In the genomic region with DNA sequence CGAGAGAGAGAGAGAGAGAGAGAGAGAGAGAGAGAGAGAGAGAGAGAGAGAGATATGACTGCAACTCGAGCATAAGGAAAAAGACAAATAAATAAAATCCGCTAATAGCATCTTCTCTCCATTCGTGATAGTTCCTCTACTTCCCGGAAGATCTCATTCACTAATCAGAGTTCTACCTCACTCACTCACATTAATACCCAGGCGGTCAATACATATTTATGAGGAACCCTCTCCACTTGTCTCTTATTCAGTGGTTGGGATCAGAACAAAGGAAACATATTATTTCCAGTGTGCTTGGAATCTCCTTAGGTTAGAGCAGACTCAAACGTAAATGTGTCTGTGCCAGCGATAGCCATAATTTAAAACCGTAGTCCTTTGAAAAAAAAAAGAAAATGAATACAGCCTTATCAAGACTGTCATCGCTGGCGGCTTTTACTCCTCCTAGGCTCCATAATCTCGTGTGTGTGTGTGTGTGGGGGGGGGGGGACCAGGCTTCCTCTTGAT, we compare ENCODE assay signal across 9 mouse cellular contexts. TPM values are rescaled to one million over a fixed set of nuclear protein-coding genes. Genes with fewer than 3 reads are reported as not detected.
DNase-seq lines count a peak whose midpoint lies in the region; ATAC-seq and TF ChIP-seq lines count a peak whose summit lies in the region.
"Had no signal": no experiment of that assay in that cellular context is flagged by ENCODE, and none has a peak within 500 bp of the region (broad histone marks: within the 10 kb centered on the region; RNA-seq: fewer than 3 reads in every experiment).

No protein-coding gene starts in this region.

- DNase-seq in heart, postnatal 25 days (ENCODE audit: low spot score) = no peak
- DNase-seq in liver, embryonic 14.5 days (ENCODE audit: low read depth in 3 of 3, low spot score in 3 of 3) = no peak
- no peak for DNase-seq in thymus, postnatal 4 days
- DNase-seq in ovary, postnatal 36 days (ENCODE audit: low spot score) = no peak
- no peak for DNase-seq in urinary bladder, postnatal 4 days (ENCODE audit: low spot score in 2 of 2)
- DNase-seq: cerebellum, adult 11-12 months had no signal

- no peaks in the 10 kb centered on the region for H3K36me3 ChIP-seq in heart, embryonic 14.5 days (ENCODE audit: control insufficient read depth, insufficient read depth, low read length)
- H3K36me3 ChIP-seq in ES-Bruce4 (ENCODE audit: control insufficient read depth, insufficient read depth, low read length, poor library complexity, severe bottlenecking) = no peaks in the 10 kb centered on the region
- H3K36me3 ChIP-seq in forebrain, embryonic 15.5 days = no peaks in the 10 kb centered on the region
- no peaks in the 10 kb centered on the region for H3K36me3 ChIP-seq in liver, embryonic 14.5 days (replicated peaks; ENCODE audit: control insufficient read depth, insufficient read depth, low read depth)

- TF ChIP-seq POLR2A in ES-Bruce4 (IDR thresholded peaks at IDR 0.05; ENCODE audit: insufficient read depth, low read length) = no peak

- H3K27me3 ChIP-seq in heart, embryonic 14.5 days (ENCODE audit: control insufficient read depth, insufficient read depth, low read length) = no peaks in the 10 kb centered on the region
- no peaks in the 10 kb centered on the region for H3K27me3 ChIP-seq in ES-Bruce4 (ENCODE audit: control insufficient read depth, insufficient read depth, low read length, poor library complexity, severe bottlenecking)
- H3K27me3 ChIP-seq in forebrain, embryonic 15.5 days = no peaks in the 10 kb centered on the region
- H3K27me3 ChIP-seq in liver, embryonic 14.5 days (ENCODE audit: control insufficient read depth, insufficient read depth, low read length) = no peaks in the 10 kb centered on the region

- intact Hi-C loops in heart, postnatal 25 days (cut with DNase I) = loop anchor here (5.0 kb wide), 3 partner anchors 51 to 164 kb away; no protein-coding TSS in a partner anchor

- no peaks in the 10 kb centered on the region for H3K9me3 ChIP-seq in heart, embryonic 14.5 days (ENCODE audit: control insufficient read depth, low read length)
- H3K9me3 ChIP-seq in ES-Bruce4 (replicated peaks; ENCODE audit: control insufficient read depth, insufficient read depth, low read length, poor library complexity, severe bottlenecking) = no peaks in the 10 kb centered on the region
- no peaks in the 10 kb centered on the region for H3K9me3 ChIP-seq in forebrain, embryonic 15.5 days
- H3K9me3 ChIP-seq in liver, embryonic 14.5 days (ENCODE audit: control insufficient read depth, low read length) = no peaks in the 10 kb centered on the region

- ATAC-seq in heart, embryonic 14.5 days (ENCODE audit: insufficient number of reproducible peaks, insufficient read depth, low FRiP score, low read depth) = no peak
- ATAC-seq in forebrain, embryonic 15.5 days (replicated peaks) = no peak
- no peak for ATAC-seq in liver, embryonic 14.5 days (ENCODE audit: insufficient read depth)

- TF ChIP-seq EP300 in ES-Bruce4 (IDR thresholded peaks at IDR 0.05; ENCODE audit: insufficient read depth, low read depth, low read length) = no peak
- TF ChIP-seq EP300 in liver, embryonic 14.5 days (IDR thresholded peaks at IDR 0.05; ENCODE audit: low read depth) = no peak

- TF ChIP-seq CTCF in ES-Bruce4 (IDR thresholded peaks at IDR 0.05; ENCODE audit: low read depth, low read length) = no peak
- TF ChIP-seq CTCF in liver, embryonic 14.5 days (IDR thresholded peaks at IDR 0.05; ENCODE audit: low read depth) = no peak

- H3K9ac ChIP-seq in heart, embryonic 14.5 days (ENCODE audit: low read length) = 0 out of 2 replicates have a peak overlapping the region, but pooled peaks have one; percentile 77
- H3K9ac ChIP-seq in ES-Bruce4 (ENCODE audit: low read depth, poor library complexity, severe bottlenecking) = peak overlapping the region; percentile 9; the same call in 1 of the 2 replicates
- no peak overlapping the region for H3K9ac ChIP-seq in forebrain, embryonic 15.5 days (replicated peaks)
- peak overlapping the region; percentile 63 for H3K9ac ChIP-seq in liver, embryonic 14.5 days (replicated peaks)

- H3K4me1 ChIP-seq in heart, embryonic 14.5 days (ENCODE audit: control insufficient read depth in 2 of 2, insufficient read depth in 2 of 2, low read length in 2 of 2) = peaks cover 5 to 16% of the 10 kb centered on the region in 2 experiments; a peak in 3 of 4 replicates
- H3K4me1 ChIP-seq in ES-Bruce4 (ENCODE audit: control insufficient read depth, insufficient read depth, low read length) = no peaks in the 10 kb centered on the region
- peaks cover 42% of the 10 kb centered on the region for H3K4me1 ChIP-seq in forebrain, embryonic 15.5 days
- H3K4me1 ChIP-seq in liver, embryonic 14.5 days (replicated peaks; ENCODE audit: control insufficient read depth in 2 of 2, insufficient read depth in 2 of 2, low read length in 1 of 2) = peaks cover 22 to 27% of the 10 kb centered on the region in 2 experiments

- peak overlapping the region; percentile 92 for H3K4me2 ChIP-seq in heart, embryonic 14.5 days (ENCODE audit: low read length)
- peak overlapping the region; percentile 78 for H3K4me2 ChIP-seq in forebrain, embryonic 15.5 days (replicated peaks)
- peak overlapping the region; percentile 76 for H3K4me2 ChIP-seq in liver, embryonic 14.5 days (ENCODE audit: low read depth)

- 52% methylated on average over 12 of the region's 12 CpGs for WGBS in heart, embryonic 14.5 days
- WGBS in forebrain, embryonic 15.5 days = 48% methylated on average over 12 of the region's 12 CpGs
- WGBS in liver, embryonic 14.5 days (ENCODE audit: insufficient replicate concordance) = 33% methylated on average over 12 of the region's 12 CpGs

- no peak overlapping the region for H3K4me3 ChIP-seq in heart, embryonic 14.5 days (ENCODE audit: control insufficient read depth in 1 of 2, insufficient read depth in 1 of 2, low read depth in 1 of 2, low read length in 2 of 2)
- no peak overlapping the region for H3K4me3 ChIP-seq in ES-Bruce4 (ENCODE audit: low read depth, low read length)
- peak overlapping the region; percentile 99 for H3K4me3 ChIP-seq in forebrain, embryonic 15.5 days
- no peak overlapping the region; a peak in 1 of 4 replicates for H3K4me3 ChIP-seq in liver, embryonic 14.5 days (ENCODE audit: insufficient read depth in 1 of 2, low read depth in 2 of 2, low read length in 2 of 2)

- H3K27ac ChIP-seq in heart, embryonic 14.5 days (replicated peaks in 1 of 2; ENCODE audit: control insufficient read depth in 1 of 2, insufficient read depth in 1 of 2, low read depth in 2 of 2, low read length in 2 of 2) = no peak overlapping the region
- H3K27ac ChIP-seq in ES-Bruce4 (ENCODE audit: insufficient read depth, low read length) = no peak overlapping the region
- peak overlapping the region; percentile 92 for H3K27ac ChIP-seq in forebrain, embryonic 15.5 days (replicated peaks)
- H3K27ac ChIP-seq in liver, embryonic 14.5 days = no peak overlapping the region

RNA-seq across cellular contexts. Expression of a gene that starts 1.3 kb away (rescaled TPM):
- 6.2 and 8.9 TPM in 2 replicates for polyA plus RNA-seq in heart, embryonic 14.5 days (2014; fragmentation: Nextera tagmentation; extraction: Ambion mirVana)
- 10 to 100 TPM; 20.1 to 21.2 TPM for total RNA-seq in heart, postnatal 25 days (2021)
- polyA plus RNA-seq in ES-Bruce4 (2011; ENCODE audit: insufficient read depth, insufficient read length, low read depth, missing spikeins) = 15.5 and 20.6 TPM in 2 replicates
- 30.1 and 35.8 TPM in 2 replicates for polyA plus RNA-seq in forebrain, embryonic 15.5 days (2015; fragmentation: Nextera tagmentation; extraction: Ambion mirVana)
- 17.5 and 21.0 TPM in 2 replicates for polyA plus RNA-seq in liver, embryonic 14.5 days (2012; rRNA removed)
- polyA plus RNA-seq in liver, embryonic 14.5 days (2014; fragmentation: Nextera tagmentation; extraction: Ambion mirVana) = 42.5 and 43.6 TPM in 2 replicates
